Comparison of ENCODE assay signal across 17 mouse cellular contexts in genomic region chr9:58615064-58615938, GRCm38 (mm10). TPM values are rescaled to one million over a fixed set of nuclear protein-coding genes. Genes with fewer than 3 reads are reported as not detected.
A peak's percentile ranks its signal among the peaks of the same experiment; 100 is the strongest.
DNase-seq lines count a peak whose midpoint lies in the region; ATAC-seq and TF ChIP-seq lines count a peak whose summit lies in the region.
"Had no signal": no experiment of that assay in that cellular context is flagged by ENCODE, and none has a peak within 500 bp of the region (broad histone marks: within the 10 kb centered on the region; RNA-seq: fewer than 3 reads in every experiment).

No protein-coding gene starts in this region.

- H3K79me2 ChIP-seq in heart, adult 2 months (replicated peaks; ENCODE audit: control insufficient read depth, insufficient read depth, low read length), result peaks cover 7% of the 10 kb centered on the region; the same call in 1 of the 2 replicates

- DNase-seq in heart, adult 2 months, result no peak
- no peak for DNase-seq in lung, embryonic 14.5 days
- DNase-seq in lung, adult 2 months, result no peak
- DNase-seq in right cerebral cortex, adult 2 months (ENCODE audit: low spot score in 2 of 2), result no peak
- no peak for DNase-seq in natural killer cell, adult 2 months (ENCODE audit: low spot score in 2 of 2)
- DNase-seq: cerebellum, postnatal 25 days; kidney, postnatal 36 days; lung, adult 18-20 months; right cerebral cortex, postnatal 4 days; thymus, postnatal 14 days had no signal

- ATAC-seq in heart, embryonic 12.5 days (ENCODE audit: insufficient number of reproducible peaks, low FRiP score), result no peak
- no peak for ATAC-seq in lung, embryonic 14.5 days (ENCODE audit: insufficient read depth)
- ATAC-seq: intestine, embryonic 15.5 days had no signal

- no peak for TF ChIP-seq EP300 in heart, adult 2 months (IDR thresholded peaks at IDR 0.05; ENCODE audit: insufficient read depth, low read depth, low read length)

- WGBS in heart, adult 2 months, result 74% methylated on average over 3 of the region's 3 CpGs
- 78% methylated on average over 3 of the region's 3 CpGs for WGBS in heart, embryonic 12.5 days
- WGBS in lung, embryonic 14.5 days, result 72% methylated on average over 3 of the region's 3 CpGs
- WGBS in lung, adult 2 months, result 68% methylated on average over 3 of the region's 3 CpGs

- no peak overlapping the region for H3K27ac ChIP-seq in heart, adult 2 months
- no peak overlapping the region for H3K27ac ChIP-seq in heart, embryonic 12.5 days (ENCODE audit: poor library complexity, severe bottlenecking)
- no peak overlapping the region for H3K27ac ChIP-seq in lung, embryonic 14.5 days (ENCODE audit: low read depth)
- peak overlapping the region; percentile 37; the same call in 1 of the 2 replicates for H3K27ac ChIP-seq in embryonic fibroblast, embryonic 13.5 days (ENCODE audit: insufficient read depth, low read length)
- H3K27ac ChIP-seq: forebrain, embryonic 10.5 days; heart, embryonic 15.5 days; hindbrain, embryonic 10.5 days; intestine, embryonic 15.5 days; limb, embryonic 10.5 days had no signal

- H3K36me3 ChIP-seq in heart, adult 2 months (ENCODE audit: control insufficient read depth, insufficient read depth, low read length), result peaks cover 36% of the 10 kb centered on the region
- H3K36me3 ChIP-seq in heart, embryonic 12.5 days, result no peaks in the 10 kb centered on the region
- H3K36me3 ChIP-seq in lung, embryonic 14.5 days (ENCODE audit: insufficient read depth), result no peaks in the 10 kb centered on the region
- H3K36me3 ChIP-seq: forebrain, embryonic 10.5 days; heart, embryonic 15.5 days; hindbrain, embryonic 10.5 days; intestine, embryonic 15.5 days; limb, embryonic 10.5 days had no signal

- peak; percentile 47 for TF ChIP-seq CTCF in heart, adult 2 months (IDR thresholded peaks at IDR 0.05)
- TF ChIP-seq CTCF in lung, embryonic 14.5 days (IDR thresholded peaks at IDR 0.05; ENCODE audit: low read depth), result 0 out of 2 replicates have a peak, but pooled peaks have one; percentile 7
- TF ChIP-seq CTCF in lung, adult 2 months (IDR thresholded peaks at IDR 0.05; ENCODE audit: insufficient read depth, low read length), result no peak
- no peak for TF ChIP-seq CTCF in embryonic fibroblast, embryonic 13.5 days (IDR thresholded peaks at IDR 0.05; ENCODE audit: borderline replicate concordance, insufficient read depth, low read length)

- H3K4me2 ChIP-seq in heart, embryonic 12.5 days, result no peak overlapping the region
- no peak overlapping the region for H3K4me2 ChIP-seq in lung, embryonic 14.5 days
- H3K4me2 ChIP-seq: heart, embryonic 15.5 days; intestine, embryonic 15.5 days had no signal

- intact Hi-C loops in heart, adult 2 months (cut with DNase I), result no loop called here

- no peaks in the 10 kb centered on the region for H3K9me3 ChIP-seq in heart, embryonic 12.5 days (replicated peaks)
- no peaks in the 10 kb centered on the region for H3K9me3 ChIP-seq in lung, embryonic 14.5 days (ENCODE audit: low read depth, low read length)
- H3K9me3 ChIP-seq: forebrain, embryonic 10.5 days; heart, embryonic 15.5 days; hindbrain, embryonic 10.5 days; intestine, embryonic 15.5 days; limb, embryonic 10.5 days had no signal

- H3K27me3 ChIP-seq in heart, adult 2 months (ENCODE audit: control insufficient read depth, insufficient read depth, low read length), result no peaks in the 10 kb centered on the region
- H3K27me3 ChIP-seq in heart, embryonic 12.5 days (replicated peaks), result no peaks in the 10 kb centered on the region
- H3K27me3 ChIP-seq in lung, embryonic 14.5 days (ENCODE audit: insufficient read depth, low read length), result no peaks in the 10 kb centered on the region
- H3K27me3 ChIP-seq: heart, embryonic 15.5 days; intestine, embryonic 15.5 days had no signal

- peaks cover 21% of the 10 kb centered on the region for H3K4me1 ChIP-seq in heart, adult 2 months (ENCODE audit: control insufficient read depth, insufficient read depth, low read length)
- peaks cover 33% of the 10 kb centered on the region for H3K4me1 ChIP-seq in heart, embryonic 12.5 days (replicated peaks)
- H3K4me1 ChIP-seq in lung, embryonic 14.5 days (ENCODE audit: insufficient read depth), result no peaks in the 10 kb centered on the region
- peaks cover 18% of the 10 kb centered on the region for H3K4me1 ChIP-seq in lung, adult 2 months (ENCODE audit: control insufficient read depth, insufficient read depth, low read length)
- H3K4me1 ChIP-seq in embryonic fibroblast, embryonic 13.5 days (ENCODE audit: control insufficient read depth, insufficient read depth, low read length), result peaks cover 13% of the 10 kb centered on the region
- H3K4me1 ChIP-seq: limb, embryonic 10.5 days had no signal

- no peak overlapping the region for H3K9ac ChIP-seq in heart, adult 2 months (ENCODE audit: low read depth, low read length)
- no peak overlapping the region for H3K9ac ChIP-seq in heart, embryonic 12.5 days
- no peak overlapping the region for H3K9ac ChIP-seq in lung, embryonic 14.5 days
- H3K9ac ChIP-seq: heart, embryonic 15.5 days; intestine, embryonic 15.5 days had no signal

- no peak overlapping the region for H3K4me3 ChIP-seq in heart, adult 2 months
- no peak overlapping the region for H3K4me3 ChIP-seq in heart, embryonic 12.5 days
- no peak overlapping the region for H3K4me3 ChIP-seq in lung, embryonic 14.5 days (ENCODE audit: low read depth, low read length)
- H3K4me3 ChIP-seq in lung, adult 2 months (replicated peaks; ENCODE audit: extremely low read depth, low read depth, low read length), result no peak overlapping the region
- no peak overlapping the region for H3K4me3 ChIP-seq in embryonic fibroblast, embryonic 13.5 days (ENCODE audit: insufficient read depth, low read length)
- H3K4me3 ChIP-seq: forebrain, embryonic 10.5 days; heart, embryonic 15.5 days; hindbrain, embryonic 10.5 days; intestine, embryonic 15.5 days; limb, embryonic 10.5 days had no signal

- TF ChIP-seq POLR2A in heart, adult 2 months (IDR thresholded peaks at IDR 0.05; ENCODE audit: insufficient read depth, low read depth, low read length), result no peak
- no peak for TF ChIP-seq POLR2A in lung, adult 2 months (IDR thresholded peaks at IDR 0.05; ENCODE audit: borderline replicate concordance, extremely low read depth, low read depth, low read length)
- TF ChIP-seq POLR2A in embryonic fibroblast, embryonic 13.5 days (IDR thresholded peaks at IDR 0.05; ENCODE audit: low read depth, low read length), result no peak

RNA-seq across cellular contexts. Expression of gene Nptn, which starts 33.3 kb away (rescaled TPM):
- total RNA-seq in heart, adult 2 months (2021), result 100 to 1,000 TPM; 123 to 124 TPM
- polyA plus RNA-seq in heart, adult 2 months (2012; rRNA removed), result 282 and 290 TPM in 2 replicates
- 122 and 131 TPM in 2 replicates for polyA plus RNA-seq in heart, embryonic 12.5 days (2016; fragmentation: Nextera tagmentation; extraction: Ambion mirVana)
- polyA plus RNA-seq in lung, embryonic 14.5 days (2014; fragmentation: Nextera tagmentation; extraction: Ambion mirVana), result 124 and 140 TPM in 2 replicates
- polyA plus RNA-seq in lung, adult 2 months (2012; rRNA removed), result 465 and 530 TPM in 2 replicates
- 514 and 525 TPM in 2 replicates for polyA plus RNA-seq in embryonic fibroblast, embryonic 13.5 days (2011; ENCODE audit: insufficient read length, low read depth, missing spikeins)

Comparison
In these comparisons a context has a peak if more than half of its experiments do, and no peak if none do; other contexts are left out.
1. CTCF ChIP-seq: peak in heart, adult 2 months (single experiment) and lung, embryonic 14.5 days (single experiment); none in lung, adult 2 months (single experiment) and embryonic fibroblast, embryonic 13.5 days (single experiment).